Mouse (Mus musculus) cerebellum, postnatal 36 days (tissue): ENCODE results near the gene Zfp869.
"Not testable (repeated sequence)": the region's sequence is repeated elsewhere in the genome, so short reads cannot be mapped to it uniquely, and the experiment has no call there.

ENCODE experiments used
- DNase-seq, 2 experiments: peaks; one replicate each; pipeline ENCODE4 v3.0.0; 2021 to 2022; ENCODE audit warnings: mixed read lengths in 2 of 2

Gene Zfp869

DNA sequence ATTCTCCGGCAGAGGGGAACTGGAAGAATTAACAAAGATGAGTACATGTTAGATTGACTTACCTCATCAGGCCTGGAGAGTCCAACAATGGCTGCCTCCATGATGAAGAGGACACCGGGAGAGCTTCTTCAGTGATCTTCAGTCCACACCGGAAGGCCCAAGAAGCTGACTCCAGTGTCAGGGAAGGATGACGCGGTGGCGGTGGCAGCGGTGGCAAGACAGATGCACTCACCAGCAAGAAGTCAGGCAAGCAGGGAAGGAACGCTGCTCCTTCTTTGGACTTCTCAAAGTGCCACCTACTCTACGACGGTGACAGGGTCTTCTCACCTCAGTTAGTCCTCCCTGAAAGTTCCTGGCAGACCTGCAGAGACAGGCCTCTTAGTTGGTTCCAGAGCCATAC, at the start of gene Zfp869:
Zfp869 (minus strand) TSS at position 101 of the 400 bp plus-strand sequence.
- DNase-seq, result not testable (repeated sequence)

DNA sequence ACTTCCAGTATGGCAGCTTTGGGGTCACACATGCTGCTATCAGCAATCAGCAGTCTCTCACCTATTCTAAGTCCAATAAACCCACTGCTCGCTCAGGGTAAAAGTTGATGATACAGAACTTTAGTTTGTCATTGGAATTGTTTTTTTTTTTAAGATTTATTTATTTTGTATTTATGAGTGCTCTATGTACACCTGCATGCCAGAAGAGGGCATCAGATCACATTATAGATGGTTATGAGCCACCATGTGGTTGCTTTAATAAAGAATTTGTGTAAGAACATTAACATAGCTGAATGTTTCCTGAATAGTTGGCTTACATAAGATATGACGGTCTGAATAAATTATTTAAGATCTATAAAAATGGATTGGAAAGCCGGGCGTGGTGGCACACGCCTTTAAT, 47.8 kb upstream of the Zfp869 start:
- no peak for DNase-seq

DNA sequence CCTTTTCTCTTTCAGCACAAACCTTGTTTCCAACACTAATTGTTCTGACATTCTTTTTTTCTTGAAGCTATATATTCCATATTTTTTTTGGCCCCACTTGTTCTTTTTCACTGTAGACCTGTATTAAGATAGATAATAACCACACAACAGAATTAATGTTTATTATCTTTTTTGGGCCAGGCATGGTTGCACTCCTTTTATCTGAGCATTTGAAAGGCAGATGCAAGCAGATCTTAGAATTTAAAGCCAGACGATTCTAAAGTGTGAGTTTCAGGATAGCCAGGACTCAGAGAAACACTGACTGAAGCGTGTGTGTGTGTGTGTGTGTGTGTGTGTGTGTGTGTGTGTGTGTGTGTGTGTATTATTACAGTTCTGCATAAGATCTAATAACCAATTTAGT, 41.9 kb upstream of the Zfp869 start:
- DNase-seq, result no peak

DNA sequence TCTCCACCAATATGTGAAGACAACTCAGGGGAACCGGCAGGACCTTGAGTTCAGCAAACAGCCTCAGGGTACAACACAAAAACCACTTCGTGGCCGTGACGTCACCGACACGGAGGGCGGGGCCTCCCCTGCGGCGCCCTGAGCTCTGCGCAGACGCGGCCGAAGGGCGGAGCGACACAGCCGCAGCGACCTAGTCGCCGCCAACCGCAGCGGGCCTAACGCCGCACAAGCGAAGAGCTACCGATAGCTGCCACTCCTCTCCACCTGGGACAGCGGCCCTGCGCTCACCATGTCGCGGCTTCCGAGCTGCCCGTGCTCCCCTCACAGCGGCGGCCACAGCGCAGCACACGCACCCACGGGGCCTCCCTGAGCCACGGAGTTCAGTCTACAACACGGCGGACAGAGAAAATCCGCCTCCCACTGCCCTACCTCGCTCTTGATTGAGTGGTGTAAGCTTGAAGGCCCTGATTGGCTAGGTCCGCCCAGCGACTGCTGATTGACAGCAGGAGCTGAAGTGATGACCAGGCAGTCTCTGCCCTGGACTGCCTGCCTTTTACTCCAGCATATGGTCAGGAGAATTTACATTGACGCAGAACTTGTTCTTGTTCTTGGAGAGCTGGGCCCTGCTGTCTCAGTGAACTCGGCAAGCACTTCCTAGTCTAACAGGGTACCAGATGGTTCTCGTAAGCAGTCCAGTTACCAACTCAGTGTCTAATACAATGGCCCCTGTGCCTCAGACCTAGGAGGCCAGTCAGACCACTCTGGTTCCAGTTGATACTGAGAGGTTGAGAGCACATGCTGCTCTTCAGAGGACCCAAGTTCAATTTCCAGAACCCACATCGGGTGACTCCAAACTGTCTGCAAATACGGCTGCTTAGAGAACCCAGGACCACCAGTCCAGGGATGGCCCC, 39.3 kb upstream of the Zfp869 start, which contains the start of gene Zfp963:
Zfp963 (minus strand) TSS at position 427 of the 911 bp plus-strand sequence.
- peak; percentile 96 for DNase-seq

DNA sequence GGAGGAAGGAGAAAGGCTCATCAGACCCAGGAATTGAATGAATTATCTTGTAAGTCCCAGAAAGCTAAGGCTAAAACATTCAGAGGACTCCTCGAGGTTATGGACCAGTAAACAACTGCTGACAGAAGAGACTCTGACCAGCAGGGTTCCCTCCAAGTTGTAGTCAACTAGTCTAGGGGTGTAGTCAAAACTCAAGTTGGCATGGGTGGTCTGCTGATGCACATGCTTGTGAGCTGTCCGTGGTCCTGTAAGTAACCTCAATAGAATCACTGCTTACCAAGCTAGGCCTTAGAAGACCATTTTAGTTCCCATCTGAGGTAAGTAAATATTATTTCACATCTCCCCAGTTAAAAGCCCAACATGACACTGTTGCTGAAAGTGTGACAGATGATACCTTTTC, 30.7 kb upstream of the Zfp869 start:
- no peak for DNase-seq

DNA sequence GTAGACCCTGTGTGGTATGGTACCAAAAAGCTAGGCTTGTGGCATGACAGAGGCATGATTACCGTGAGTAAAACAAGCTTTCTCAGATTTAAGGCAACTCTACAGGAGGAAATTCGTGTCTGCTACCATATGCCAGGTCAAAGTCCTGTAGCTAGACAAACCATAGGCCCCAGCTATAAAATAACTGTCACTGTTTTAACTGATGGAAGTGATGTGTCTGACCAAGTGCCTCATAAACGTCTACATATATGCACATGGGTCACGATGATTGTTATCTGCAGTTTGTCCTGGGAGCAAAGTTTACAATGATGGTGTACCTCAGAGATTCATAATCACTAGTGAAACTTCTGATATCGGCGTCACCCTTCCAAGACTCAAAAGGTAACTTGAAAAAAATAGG, 30.2 kb upstream of the Zfp869 start:
- DNase-seq, result no peak

DNA sequence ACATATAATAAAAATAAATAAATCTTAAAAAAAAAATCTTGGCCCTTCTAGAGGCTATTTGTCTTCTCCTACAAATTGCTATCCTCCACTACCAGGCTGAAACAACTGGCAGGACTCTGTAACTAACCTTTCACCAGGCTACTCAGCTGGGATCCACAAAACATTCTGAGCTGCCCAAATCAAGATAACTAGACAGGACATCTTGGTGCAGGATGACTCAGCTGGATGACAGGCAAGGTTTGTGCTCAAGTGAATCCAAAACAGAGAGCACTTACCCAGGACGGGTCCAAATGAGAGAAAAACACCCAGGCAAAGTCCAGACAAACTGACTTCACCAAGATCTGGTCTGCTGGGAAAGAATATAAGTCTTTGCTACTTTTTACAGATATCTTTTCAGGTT, 25.0 kb upstream of the Zfp869 start:
- no peak for DNase-seq

DNA sequence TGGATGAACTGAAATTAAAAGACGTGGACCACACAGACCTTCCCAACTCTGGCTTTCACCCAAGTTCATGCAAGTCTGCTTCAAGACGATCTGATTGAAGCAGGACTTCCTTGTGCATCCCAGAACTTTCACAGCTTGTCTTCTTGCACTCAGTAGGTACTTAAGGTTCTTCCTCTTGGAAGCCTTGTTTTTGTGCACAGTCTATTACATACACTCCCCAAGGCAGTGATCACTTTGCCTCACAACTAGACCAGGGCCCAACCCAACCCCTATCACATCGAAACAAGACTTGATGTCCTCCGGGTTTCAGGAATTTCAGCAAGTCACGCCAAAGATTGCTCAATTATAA, 6.7 kb upstream of the Zfp869 start:
- DNase-seq, result no peak

DNA sequence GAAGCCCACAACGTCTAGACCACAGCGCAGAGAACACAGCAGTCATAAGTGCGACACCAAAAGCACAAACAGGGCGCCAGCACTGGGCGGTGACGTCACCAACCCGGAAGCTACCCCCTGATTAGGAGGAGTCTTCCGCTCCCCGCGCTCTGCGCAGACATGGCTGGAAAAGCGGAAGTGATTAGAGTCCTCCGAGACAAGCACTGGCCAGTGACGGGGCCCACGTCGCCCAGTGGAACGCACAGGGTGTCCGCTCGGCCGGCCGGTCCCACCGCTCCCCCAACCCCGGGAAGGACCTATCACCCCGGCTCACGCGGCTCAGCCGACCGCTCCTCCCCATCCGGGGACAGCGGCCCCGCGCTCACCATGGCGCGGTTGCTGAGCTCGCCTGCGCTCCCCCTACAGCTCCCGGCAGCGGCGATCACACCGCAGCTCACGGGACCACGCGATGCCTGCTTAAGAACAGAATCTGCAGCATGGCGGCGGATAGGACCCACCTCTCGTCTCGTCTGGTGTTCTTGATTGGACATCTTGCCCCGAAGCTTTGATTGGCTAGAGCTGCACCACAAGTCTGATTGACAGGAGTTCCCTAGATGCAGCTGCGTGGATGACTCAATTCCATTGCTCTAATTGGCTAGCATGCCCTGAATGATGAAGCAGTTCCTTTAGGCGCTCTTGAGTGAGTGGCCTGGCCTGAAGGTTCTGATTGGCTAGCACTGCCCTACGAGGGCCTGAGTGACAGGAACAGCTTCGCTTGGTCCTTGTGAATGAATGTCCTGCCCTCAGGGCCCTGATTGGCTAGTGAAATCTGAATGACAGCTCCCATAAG, 6.1 kb upstream of the Zfp869 start:
- DNase-seq, result peak; percentile 91 to 93

DNA sequence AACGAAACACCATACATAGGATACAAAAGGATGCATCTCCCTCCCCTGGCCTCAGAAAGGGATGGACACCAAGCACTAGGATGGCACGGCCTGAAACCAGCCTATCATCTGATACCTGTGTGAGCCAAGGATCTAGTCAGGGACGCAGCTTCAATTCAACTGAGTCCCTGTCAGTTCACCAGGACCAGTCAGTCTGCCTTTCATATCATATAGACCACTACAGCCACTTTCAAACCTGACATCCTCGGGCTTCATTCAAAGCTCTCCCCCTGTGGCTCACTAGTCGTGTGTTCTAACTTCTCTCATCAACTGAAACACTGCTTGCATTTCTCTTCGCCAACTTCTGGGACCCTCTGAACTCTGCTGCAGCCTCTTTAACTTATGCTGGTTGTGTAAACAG, 4.8 kb upstream of the Zfp869 start:
- peak in 1 of 2 experiments; percentile 8 for DNase-seq

DNA sequence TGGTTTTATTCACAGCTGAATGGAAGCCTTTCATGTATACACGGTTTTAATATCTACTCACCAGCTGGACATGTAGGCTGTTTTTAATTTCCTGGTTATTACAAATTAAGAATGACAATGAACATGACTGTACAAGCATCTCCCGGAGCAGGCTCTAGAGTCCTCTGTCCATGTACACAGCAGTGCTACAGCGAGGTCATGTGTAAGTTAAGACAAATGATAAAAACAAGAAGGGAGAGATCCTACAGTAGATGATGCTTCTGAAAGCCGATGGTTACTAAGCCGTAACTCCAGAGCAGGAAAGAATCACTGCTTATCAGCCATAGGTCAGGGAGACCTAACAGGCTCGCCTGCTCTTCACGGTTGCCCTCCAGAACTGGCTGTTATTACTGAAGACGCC, 3.0 kb upstream of the Zfp869 start:
- no peak for DNase-seq

DNA sequence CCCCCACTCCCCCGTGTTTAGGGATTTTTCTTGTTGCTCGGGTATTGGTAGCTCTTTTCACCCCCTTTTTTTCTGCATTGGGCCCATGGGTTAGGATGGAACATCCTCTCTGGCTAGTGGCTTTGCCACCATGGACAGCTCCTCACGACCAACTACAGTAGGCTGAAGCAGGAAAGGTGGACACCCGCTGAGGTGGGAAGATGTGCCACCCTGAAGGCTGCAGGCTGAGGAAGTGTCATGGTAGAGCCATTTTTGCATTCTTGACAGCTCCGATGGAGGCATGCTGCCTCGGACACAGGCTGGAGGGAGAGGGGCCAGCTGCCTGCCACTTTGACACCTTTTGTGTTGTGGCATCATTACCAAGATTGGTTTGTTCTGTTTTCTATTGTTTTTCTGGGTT, 8.7 kb downstream of the Zfp869 start:
- no peak for DNase-seq

DNA sequence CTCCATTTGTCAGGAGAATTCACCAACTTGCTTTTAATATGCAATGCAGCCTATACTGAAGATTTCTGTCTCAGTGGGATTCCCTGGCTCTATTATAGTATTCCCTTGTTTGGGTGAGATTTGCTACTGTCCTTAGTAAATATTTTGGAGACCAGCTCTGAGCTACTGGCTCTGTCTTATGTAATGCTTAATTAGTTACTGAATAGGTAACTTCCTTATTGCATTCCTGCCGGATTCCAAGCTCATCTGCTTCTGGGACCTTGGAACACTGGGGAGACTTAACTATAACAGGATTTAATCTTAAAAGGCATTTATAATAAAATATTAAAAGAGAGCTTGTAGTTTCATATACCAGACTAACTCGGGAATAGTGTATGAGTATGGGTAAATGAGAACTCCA, 45.5 kb downstream of the Zfp869 start:
- not testable (repeated sequence) for DNase-seq

DNA sequence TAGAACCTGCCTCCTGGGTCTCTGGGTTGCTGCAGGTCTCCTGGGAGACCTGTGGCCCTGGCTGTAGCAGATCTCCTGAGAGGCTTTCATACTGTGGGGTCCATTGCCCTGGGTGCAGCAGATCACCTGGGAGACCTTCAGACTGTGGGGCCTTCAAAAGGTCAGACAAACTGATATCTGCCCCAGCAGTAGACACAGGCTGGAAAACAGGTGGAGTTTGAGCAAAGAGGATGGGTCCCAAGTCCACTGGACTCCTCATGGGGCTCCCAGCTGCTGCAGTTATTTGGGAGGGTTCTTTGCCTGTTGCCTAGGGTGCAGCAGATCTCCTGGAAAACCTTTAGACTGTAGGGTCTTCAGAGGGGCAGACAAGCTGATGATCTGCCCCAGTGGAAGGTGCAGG, 49.2 kb downstream of the Zfp869 start:
- DNase-seq, result no peak
